Mouse (Mus musculus): ENCODE results near the gene Zc3h18.

Zc3h18 gene

GRCm38 (mm10) chr8:122347811-122348552, 28.4 kb upstream of the Zc3h18 start:
- DNase-seq, result peak; percentile 86 to 95

DNA sequence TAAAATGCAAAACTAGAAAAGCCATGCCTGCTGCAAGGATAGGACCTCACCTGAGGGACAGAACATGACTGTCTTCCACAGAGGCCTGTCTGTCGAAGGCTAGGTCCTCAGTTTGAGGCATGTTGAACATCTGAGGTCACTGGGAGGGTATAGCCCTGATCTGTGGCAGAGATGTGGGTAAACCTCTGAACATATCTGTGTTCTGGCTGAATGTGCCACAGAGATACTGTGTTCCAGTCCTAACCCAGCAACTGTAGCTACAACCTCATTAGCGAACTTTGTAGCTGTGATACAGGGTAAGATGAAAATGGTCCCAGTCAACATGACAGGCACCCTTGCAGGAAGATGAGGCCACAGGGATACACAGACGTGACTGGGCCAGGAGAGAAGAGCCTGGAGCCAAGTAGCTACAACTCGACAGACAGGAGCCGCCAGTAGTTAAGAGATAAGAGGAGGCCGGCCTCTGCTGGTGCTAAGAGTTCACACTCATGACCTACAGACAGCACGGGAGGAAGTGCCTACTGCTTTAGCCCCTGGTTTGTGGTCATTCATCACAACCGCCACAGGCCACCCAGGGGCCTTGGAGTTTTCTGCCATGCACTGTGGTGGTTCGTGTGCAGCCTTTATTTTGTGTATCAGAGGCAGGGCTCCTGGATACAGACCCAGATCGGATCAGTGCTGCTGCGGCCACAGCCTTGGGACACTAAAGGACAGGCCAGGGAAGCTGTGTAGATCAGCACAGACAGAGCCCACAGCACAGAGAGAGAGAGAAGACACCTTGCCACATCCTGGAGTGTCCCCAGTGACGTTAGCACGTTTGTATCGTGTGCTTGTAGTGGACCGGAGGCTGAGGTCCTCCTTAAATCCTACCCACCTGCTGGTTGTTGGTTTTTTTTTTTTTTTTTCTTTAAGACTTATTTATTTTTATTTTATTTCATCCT, 26.8 kb upstream of the Zc3h18 start:
- DNase-seq, result no peak

- DNase-seq, result no peak
Observed at GRCm38 (mm10) chr8:122350309-122351089, 25.9 kb upstream of the Zc3h18 start.

GRCm38 (mm10) chr8:122354157-122354556, 22.3 kb upstream of the Zc3h18 start:
- no peak for DNase-seq

DNA sequence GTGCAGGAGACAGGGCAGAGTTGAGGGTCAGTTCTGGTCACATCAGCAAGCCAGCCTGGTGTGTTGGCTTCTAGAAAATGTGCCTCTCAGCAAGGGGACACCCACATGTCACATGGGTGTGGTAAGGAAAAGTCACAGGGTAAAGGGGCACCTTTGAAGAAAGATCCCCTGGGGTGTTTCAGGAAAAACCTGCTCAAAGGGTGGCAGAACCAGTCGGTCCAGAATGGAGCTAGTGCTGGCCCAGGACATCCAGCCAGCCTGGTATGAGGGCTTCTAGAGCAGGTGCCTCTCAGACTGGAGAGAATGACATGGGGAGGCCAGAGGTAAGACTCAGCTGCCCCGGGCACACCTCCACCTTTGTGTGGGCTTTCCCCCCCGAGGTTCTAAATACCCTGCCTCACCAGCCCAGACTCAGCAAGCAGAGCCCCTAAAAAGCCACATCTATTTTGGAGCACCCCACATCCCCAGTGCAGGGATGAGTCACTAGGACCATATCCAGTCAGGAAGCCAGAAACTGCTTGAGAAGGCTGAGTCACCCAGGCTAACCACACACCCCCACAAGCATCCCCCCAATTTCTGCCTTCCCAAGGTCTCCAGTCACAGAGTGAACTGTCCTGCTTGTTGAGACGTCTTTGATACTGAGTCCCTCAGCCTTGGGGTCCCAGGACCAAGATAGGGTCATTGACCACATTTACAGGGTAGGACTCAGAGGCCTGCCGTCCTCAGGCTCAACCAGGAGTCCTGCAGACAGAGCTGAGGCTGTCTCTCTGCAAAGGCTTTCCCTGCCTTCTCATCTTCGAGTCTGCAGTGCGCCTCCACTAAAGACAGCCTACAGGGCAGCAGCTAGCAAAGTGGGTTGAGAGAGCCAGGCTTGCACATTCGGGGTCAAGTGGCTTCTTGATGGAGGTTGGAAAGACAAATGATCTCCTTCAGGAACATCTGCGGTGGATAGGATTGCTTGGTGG, 20.5 kb upstream of the Zc3h18 start:
- no peak for DNase-seq

DNA sequence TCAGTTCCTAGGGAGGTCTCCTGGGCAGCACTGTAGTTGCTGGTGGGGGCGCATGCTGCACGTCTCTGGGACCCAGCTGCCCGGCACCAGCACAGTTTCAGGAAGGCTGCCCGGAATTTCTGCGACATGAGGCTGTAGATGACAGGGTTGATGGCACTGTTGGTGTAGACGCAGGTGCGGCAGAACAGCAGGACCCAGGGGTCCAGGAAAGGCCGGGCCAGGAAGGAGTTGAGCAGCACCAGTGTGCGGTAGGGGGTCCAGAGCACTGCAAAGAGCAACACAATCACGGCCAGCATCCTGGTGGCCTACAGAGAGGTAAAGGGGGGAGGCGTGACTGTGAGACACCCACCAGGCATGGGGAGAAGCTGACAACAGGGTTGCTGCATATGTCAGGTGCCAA, 19.2 kb upstream of the Zc3h18 start:
- DNase-seq, result no peak

DNA sequence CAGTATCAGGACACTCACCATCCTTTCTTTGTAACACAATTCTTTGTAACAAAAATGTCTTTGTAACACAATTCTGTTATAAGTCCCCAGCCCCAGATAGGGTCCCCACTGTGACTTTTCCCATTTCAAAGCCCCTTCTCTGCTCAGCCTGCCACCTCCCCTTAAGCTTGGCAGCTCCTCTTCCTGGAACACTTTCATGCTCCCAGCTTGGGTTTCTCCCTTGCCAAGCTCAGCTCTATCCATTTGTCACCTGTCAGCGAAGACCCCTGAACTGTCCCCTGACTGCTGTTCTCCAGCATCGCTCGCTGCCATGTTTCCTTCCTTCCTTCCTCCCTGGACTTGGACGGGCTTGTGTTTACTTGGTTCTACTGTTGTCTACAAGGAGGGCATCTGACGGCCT, 18.8 kb upstream of the Zc3h18 start:
- no peak for DNase-seq

- no peak for DNase-seq
Observed at GRCm38 (mm10) chr8:122359111-122359775, 17.2 kb upstream of the Zc3h18 start.

GRCm38 (mm10) chr8:122360696-122361416, 15.6 kb upstream of the Zc3h18 start, which contains the start of gene Trhr2:
Gene Trhr2, minus strand, starts transcription at chr8:122360746.
- DNase-seq, result no peak

- no peak for DNase-seq
Observed at GRCm38 (mm10) chr8:122362271-122362670, 14.1 kb upstream of the Zc3h18 start.

GRCm38 (mm10) chr8:122362967-122363366, 13.4 kb upstream of the Zc3h18 start:
- DNase-seq, result no peak

DNA sequence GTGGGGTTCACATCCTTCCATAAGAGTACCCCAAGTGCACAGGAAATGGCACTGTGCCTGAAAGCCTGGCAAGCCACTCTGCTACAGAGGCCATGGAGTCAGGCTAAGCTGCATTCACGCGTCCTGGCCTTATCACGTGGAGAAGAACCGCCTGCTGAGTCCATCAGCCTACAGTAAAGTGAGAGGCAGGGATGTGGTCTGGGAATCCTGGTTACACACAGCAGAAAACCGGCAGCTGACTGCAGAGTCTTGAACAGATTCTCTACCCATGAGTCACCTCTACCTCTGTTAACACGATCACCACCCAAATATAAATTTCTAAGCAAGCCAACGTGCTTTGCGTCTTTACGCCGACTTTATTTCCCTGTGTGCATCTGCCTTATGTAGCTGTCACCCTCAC, 7.9 kb upstream of the Zc3h18 start:
- DNase-seq, result no peak

GRCm38 (mm10) chr8:122369665-122370064, 6.7 kb upstream of the Zc3h18 start:
- DNase-seq, result peak; percentile 68 to 81

GRCm38 (mm10) chr8:122371706-122372105, 4.7 kb upstream of the Zc3h18 start:
- DNase-seq, result no peak

- DNase-seq, result no peak
Observed at GRCm38 (mm10) chr8:122375320-122375719, 1.1 kb upstream of the Zc3h18 start.

GRCm38 (mm10) chr8:122375751-122376364, 551 bp upstream of the Zc3h18 start:
- no peak for DNase-seq

DNA sequence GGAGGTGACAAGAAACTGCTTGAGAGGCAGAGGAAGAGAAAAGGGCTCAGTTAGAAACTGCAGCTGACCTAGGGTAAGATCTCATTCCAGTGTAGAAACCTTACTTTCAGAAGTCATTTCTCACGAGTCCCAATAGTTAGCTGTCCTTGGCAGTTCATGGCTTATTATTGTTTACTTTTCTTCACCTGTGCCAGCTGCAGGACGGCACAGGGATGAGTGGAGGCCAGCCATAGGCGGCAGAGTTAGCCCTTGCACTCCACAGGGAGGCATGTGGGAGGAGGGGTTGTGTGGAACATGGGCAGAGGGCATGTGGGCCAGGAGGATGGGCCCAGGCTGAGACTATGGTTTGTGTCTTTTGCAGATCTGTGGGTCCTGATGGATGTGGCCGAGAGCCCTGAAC, 6.6 kb downstream of the Zc3h18 start:
- DNase-seq, result no peak

GRCm38 (mm10) chr8:122389357-122389756, 12.9 kb downstream of the Zc3h18 start:
- no peak for DNase-seq

- no peak for DNase-seq
Observed at GRCm38 (mm10) chr8:122390758-122391157, 14.3 kb downstream of the Zc3h18 start.

DNA sequence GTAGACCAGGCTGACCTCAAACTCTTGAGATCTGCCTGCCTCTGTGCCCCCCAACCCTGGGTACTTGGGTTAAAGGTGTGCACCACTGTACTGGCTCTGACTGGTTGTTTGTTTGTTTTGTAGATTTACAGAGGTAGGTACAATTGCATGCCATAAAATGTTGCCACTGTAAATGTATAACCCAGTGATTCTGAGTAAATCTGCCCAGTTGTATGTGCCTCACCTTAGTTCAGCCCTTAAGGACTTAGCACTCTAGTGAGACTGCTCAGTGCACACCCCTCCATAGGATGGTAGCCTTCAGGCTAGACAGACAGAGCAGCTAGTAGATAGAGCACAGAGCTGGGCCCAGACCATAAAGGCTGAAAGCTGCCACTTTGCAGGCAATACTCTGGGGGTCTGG, 17.3 kb downstream of the Zc3h18 start:
- DNase-seq, result no peak

Data from cerebellum, postnatal 25 days (tissue).